Mouse (Mus musculus) embryonic fibroblast, embryonic 13.5 days (primary cell): ENCODE measurements around the gene Cym. TPM values are rescaled to one million over a fixed set of nuclear protein-coding genes. Genes with fewer than 3 reads are reported as not detected.

Experiments
- H3K27ac ChIP-seq: 2 replicates; pipeline ENCODE4 v1.5.1; 2012; ENCODE audit warnings: low read length, control low read depth, inconsistent platforms; ENCODE audit not compliant: insufficient read depth
- H3K4me1 ChIP-seq: 2 replicates; pipeline ENCODE4 v1.6.1; 2011; ENCODE audit warnings: low read length; ENCODE audit not compliant: control insufficient read depth, insufficient read depth
- H3K4me3 ChIP-seq: 2 replicates; pipeline ENCODE4 v1.5.1; 2011; ENCODE audit warnings: mild to moderate bottlenecking, control low read depth, low read length; ENCODE audit not compliant: insufficient read depth
- CTCF ChIP-seq: IDR thresholded peaks from 2 replicates; pipeline ENCODE4 v1.5.1; 2011; ENCODE audit warnings: mild to moderate bottlenecking, control low read depth, low read length, moderate library complexity, borderline replicate concordance; ENCODE audit not compliant: insufficient read depth
- POLR2A ChIP-seq: IDR thresholded peaks from 2 replicates; pipeline ENCODE4 v1.6.1; 2011; ENCODE audit warnings: low read depth, mild to moderate bottlenecking, control low read depth, low read length, moderate library complexity
- polyA plus RNA-seq: library from polyadenylated mRNA; stranded (reverse); fragments of >200 nt; gene quantifications from 2 replicates; pipeline ENCODE4 v1.2.4, GENCODE M21; 2011; ENCODE audit warnings: low read depth; ENCODE audit not compliant: missing spikeins, insufficient read length

Gene Cym
- polyA plus RNA-seq = not detected in 2 replicates

- Histone ChIP-seq H3K4me1 (no peaks in the 10 kb centered on the region), H3K27ac (no peak within 1 kb of the TSS), H3K4me3 (no peak within 1 kb of the TSS)
- TF ChIP-seq CTCF = no peak
- TF ChIP-seq POLR2A = no peak
Measured at GRCm38 (mm10) chr3:107221608-107222007, at the start of gene Cym. Cym (minus strand) TSS chr3:107221732.

GRCm38 (mm10) chr3:107266814-107267345, 45.3 kb upstream of the Cym start:
- H3K4me1 ChIP-seq = no peaks in the 10 kb centered on the region; the same call in 1 of the 2 replicates
- H3K27ac ChIP-seq = no peak overlapping the region
- TF ChIP-seq POLR2A = no peak
- H3K4me3 ChIP-seq = no peak overlapping the region

GRCm38 (mm10) chr3:107261851-107262165, 40.3 kb upstream of the Cym start:
- H3K4me1 ChIP-seq = no peaks in the 10 kb centered on the region
- H3K27ac ChIP-seq = no peak overlapping the region
- no peak for TF ChIP-seq CTCF
- no peak for TF ChIP-seq POLR2A
- H3K4me3 ChIP-seq = no peak overlapping the region

- Histone ChIP-seq H3K4me1 (no peaks in the 10 kb centered on the region), H3K27ac (no peak overlapping the region), H3K4me3 (no peak overlapping the region)
- TF ChIP-seq POLR2A (no peak), CTCF (no peak)
Measured at GRCm38 (mm10) chr3:107260956-107261850, 39.7 kb upstream of the Cym start.

- H3K27ac ChIP-seq = no peak overlapping the region
- H3K4me3 ChIP-seq = no peak overlapping the region
- H3K4me1 ChIP-seq = no peaks in the 10 kb centered on the region
- no peak for TF ChIP-seq CTCF
- no peak for TF ChIP-seq POLR2A
Measured at GRCm38 (mm10) chr3:107257924-107258323, 36.4 kb upstream of the Cym start.

- Histone ChIP-seq H3K4me1 (no peaks in the 10 kb centered on the region), H3K4me3 (no peak overlapping the region), H3K27ac (no peak overlapping the region)
- TF ChIP-seq CTCF (no peak), POLR2A (no peak)
Measured at GRCm38 (mm10) chr3:107256724-107257123, 35.2 kb upstream of the Cym start.

GRCm38 (mm10) chr3:107255992-107256391, 34.5 kb upstream of the Cym start:
- TF ChIP-seq POLR2A (no peak), CTCF (no peak)
- H3K27ac ChIP-seq = no peak overlapping the region

GRCm38 (mm10) chr3:107253925-107254324, 32.4 kb upstream of the Cym start:
- H3K4me1 ChIP-seq = no peaks in the 10 kb centered on the region
- no peak overlapping the region for H3K27ac ChIP-seq
- TF ChIP-seq POLR2A (no peak), CTCF (no peak)
- no peak overlapping the region for H3K4me3 ChIP-seq

More at GRCm38 (mm10) chr3:107255992-107256391, 34.5 kb upstream of the Cym start:
- Histone ChIP-seq H3K4me3 (no peak overlapping the region), H3K4me1 (no peaks in the 10 kb centered on the region)

GRCm38 (mm10) chr3:107252035-107252434, 30.5 kb upstream of the Cym start:
- Histone ChIP-seq H3K4me1 (no peaks in the 10 kb centered on the region), H3K27ac (no peak overlapping the region), H3K4me3 (no peak overlapping the region)
- no peak for TF ChIP-seq POLR2A
- TF ChIP-seq CTCF = no peak

- no peak for TF ChIP-seq CTCF
- no peak for TF ChIP-seq POLR2A
- Histone ChIP-seq H3K4me1 (no peaks in the 10 kb centered on the region), H3K27ac (no peak overlapping the region), H3K4me3 (no peak overlapping the region)
Measured at GRCm38 (mm10) chr3:107250320-107250719, 28.8 kb upstream of the Cym start.
